ENCODE assay signal across 27 mouse cellular contexts in the genomic region with DNA sequence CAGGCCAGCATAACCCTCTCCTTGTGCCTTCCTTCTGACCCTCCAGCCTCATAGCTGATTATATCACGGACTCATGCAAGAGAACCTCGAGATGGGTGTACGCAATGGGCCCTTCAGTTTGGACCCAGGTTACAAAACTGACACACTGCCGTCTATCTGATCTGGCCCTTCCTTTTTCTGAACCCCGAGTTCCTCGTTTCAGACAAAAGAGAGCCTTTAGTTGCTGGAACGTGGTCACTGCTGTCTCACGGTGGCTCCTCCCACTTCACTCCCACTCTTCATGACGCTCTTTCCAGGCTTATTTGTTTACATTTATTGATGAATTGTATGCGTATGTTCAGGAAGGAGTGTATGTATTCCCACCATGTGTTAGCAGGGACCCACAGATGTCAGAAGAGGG. TPM values are rescaled to one million over a fixed set of nuclear protein-coding genes. Genes with fewer than 3 reads are reported as not detected.
A peak's percentile ranks its signal among the peaks of the same experiment; 100 is the strongest.
DNase-seq lines count a peak whose midpoint lies in the region; ATAC-seq and TF ChIP-seq lines count a peak whose summit lies in the region.
"Had no signal": no experiment of that assay in that cellular context is flagged by ENCODE, and none has a peak within 500 bp of the region (broad histone marks: within the 10 kb centered on the region; RNA-seq: fewer than 3 reads in every experiment).

No protein-coding gene starts in this region.

- TF ChIP-seq CTCF in liver, postnatal 0 days (IDR thresholded peaks at IDR 0.05; ENCODE audit: low read depth): no peak
- no peak for TF ChIP-seq CTCF in MEL (IDR thresholded peaks at IDR 0.05 in 2 of 3, conservative IDR thresholded peaks at IDR 0.05 in 1 of 3; ENCODE audit: control insufficient read depth in 1 of 3, insufficient read depth in 1 of 3, low read depth in 2 of 3, low read length in 3 of 3, poor library complexity in 1 of 3, severe bottlenecking in 1 of 3)

- no peak overlapping the region for H3K4me3 ChIP-seq in liver, postnatal 0 days (ENCODE audit: low read depth, low read length)
- peak overlapping the region; percentile 1 to 42; a peak in 3 of 4 replicates for H3K4me3 ChIP-seq in MEL (ENCODE audit: control insufficient read depth in 1 of 2, insufficient read depth in 1 of 2, low read depth in 2 of 2, low read length in 2 of 2)
- H3K4me3 ChIP-seq in midbrain, embryonic 10.5 days: no peak overlapping the region
- H3K4me3 ChIP-seq: embryonic facial prominence, embryonic 13.5 days; erythroblast, embryonic 14.5 days; gastrocnemius, adult 2 months; hindbrain, embryonic 10.5 days; kidney, embryonic 15.5 days; midbrain, embryonic 15.5 days; myocyte had no signal

- no peaks in the 10 kb centered on the region for H3K9me3 ChIP-seq in liver, postnatal 0 days (ENCODE audit: low read length)
- no peaks in the 10 kb centered on the region for H3K9me3 ChIP-seq in MEL (replicated peaks; ENCODE audit: insufficient read depth, low read length)
- H3K9me3 ChIP-seq in midbrain, embryonic 10.5 days (replicated peaks): no peaks in the 10 kb centered on the region
- H3K9me3 ChIP-seq: embryonic facial prominence, embryonic 13.5 days; hindbrain, embryonic 10.5 days; kidney, embryonic 15.5 days; midbrain, embryonic 15.5 days had no signal

- ATAC-seq in liver, postnatal 0 days: no peak
- peak; percentile 95 for ATAC-seq in granulocyte monocyte progenitor cell, adult 5-6 weeks (replicated peaks; ENCODE audit: poor library complexity, severe bottlenecking)
- peak; percentile 82 for ATAC-seq in monocyte, adult 5-6 weeks (replicated peaks; ENCODE audit: insufficient number of reproducible peaks, low FRiP score, low TSS enrichment, poor library complexity, severe bottlenecking)
- ATAC-seq: forebrain, embryonic 14.5 days; hindbrain, embryonic 16.5 days; intestine, embryonic 16.5 days; midbrain, embryonic 15.5 days had no signal

- no peaks in the 10 kb centered on the region for H3K4me1 ChIP-seq in liver, postnatal 0 days (ENCODE audit: insufficient read depth)
- H3K4me1 ChIP-seq in MEL (ENCODE audit: control insufficient read depth in 1 of 2, insufficient read depth in 2 of 2, low read length in 2 of 2): peaks cover 2 to 6% of the 10 kb centered on the region in 2 experiments
- no peaks in the 10 kb centered on the region for H3K4me1 ChIP-seq in midbrain, embryonic 10.5 days
- H3K4me1 ChIP-seq: embryonic facial prominence, embryonic 13.5 days; hindbrain, embryonic 10.5 days; midbrain, embryonic 15.5 days had no signal

- no peak overlapping the region for H3K4me2 ChIP-seq in liver, postnatal 0 days (ENCODE audit: low read depth, low read length)
- H3K4me2 ChIP-seq: embryonic facial prominence, embryonic 13.5 days; heart, embryonic 11.5 days; kidney, embryonic 15.5 days; midbrain, embryonic 15.5 days had no signal

- no peaks in the 10 kb centered on the region for H3K36me3 ChIP-seq in liver, postnatal 0 days (replicated peaks; ENCODE audit: insufficient read depth, low read length)
- peaks cover 0 to 8% of the 10 kb centered on the region in 2 experiments; a peak in 2 of 4 replicates for H3K36me3 ChIP-seq in MEL (ENCODE audit: control insufficient read depth in 1 of 2, insufficient read depth in 2 of 2, low read length in 2 of 2)
- H3K36me3 ChIP-seq in midbrain, embryonic 10.5 days: no peaks in the 10 kb centered on the region
- H3K36me3 ChIP-seq: embryonic facial prominence, embryonic 13.5 days; hindbrain, embryonic 10.5 days; kidney, embryonic 15.5 days; midbrain, embryonic 15.5 days had no signal

- H3K27ac ChIP-seq in liver, postnatal 0 days (ENCODE audit: low read depth): 0 out of 2 replicates have a peak overlapping the region, but pooled peaks have one; percentile 30
- no peak overlapping the region for H3K27ac ChIP-seq in MEL (ENCODE audit: control insufficient read depth, low read depth, low read length)
- no peak overlapping the region for H3K27ac ChIP-seq in midbrain, embryonic 10.5 days (replicated peaks)
- H3K27ac ChIP-seq: embryonic facial prominence, embryonic 13.5 days; gastrocnemius, adult 2 months; hindbrain, embryonic 10.5 days; kidney, embryonic 15.5 days; midbrain, embryonic 15.5 days had no signal

- no peaks in the 10 kb centered on the region for H3K27me3 ChIP-seq in liver, postnatal 0 days (ENCODE audit: insufficient read depth, low read length)
- H3K27me3 ChIP-seq in MEL (ENCODE audit: control insufficient read depth in 1 of 2, insufficient read depth in 2 of 2, low read length in 2 of 2): no peaks in the 10 kb centered on the region
- H3K27me3 ChIP-seq in midbrain, embryonic 10.5 days (ENCODE audit: low read depth, poor library complexity, severe bottlenecking): no peaks in the 10 kb centered on the region
- H3K27me3 ChIP-seq: CH12.LX; embryonic facial prominence, embryonic 13.5 days; kidney, embryonic 15.5 days; midbrain, embryonic 15.5 days had no signal

- TF ChIP-seq RAD21 in MEL (IDR thresholded peaks at IDR 0.05; ENCODE audit: low read depth, low read length): no peak

- TF ChIP-seq EP300 in liver, postnatal 0 days (IDR thresholded peaks at IDR 0.05; ENCODE audit: low read depth): no peak
- TF ChIP-seq EP300 in MEL (IDR thresholded peaks at IDR 0.05; ENCODE audit: low read depth in 1 of 2, low read length in 2 of 2): 0 out of 4 replicates have a peak, but pooled peaks of 1 of the 2 experiments have one; percentile 30

- no peak for DNase-seq in liver, postnatal 0 days
- no peak for DNase-seq in liver
- peak; percentile 64 for DNase-seq in MEL (ENCODE audit: low read depth, low spot score)
- DNase-seq in midbrain, embryonic 10.5 days (ENCODE audit: low spot score): no peak
- DNase-seq in MN1 (ENCODE audit: low spot score): no peak
- DNase-seq in natural killer cell, adult 2 months (ENCODE audit: low spot score in 2 of 2): no peak
- DNase-seq: adrenal gland, postnatal 25 days; B cell, adult 2 months; cerebellum, adult 11-12 months; cerebellum, postnatal 10 days; gastrocnemius, adult 2 months; kidney, postnatal 36 days; thymus, adult 18-20 months; thymus, postnatal 36 days had no signal

- whole genome bisulfite sequencing in liver, postnatal 0 days (ENCODE audit: insufficient replicate concordance): 32% methylated on average over 10 of the region's 10 CpGs
- 69% methylated on average over 10 of the region's 10 CpGs for WGBS in midbrain, embryonic 10.5 days

- H3K9ac ChIP-seq in liver, postnatal 0 days (replicated peaks): no peak overlapping the region
- peak overlapping the region; percentile 42 for H3K9ac ChIP-seq in MEL (ENCODE audit: control insufficient read depth, low read depth, low read length, poor library complexity, severe bottlenecking)
- H3K9ac ChIP-seq: embryonic facial prominence, embryonic 13.5 days; kidney, embryonic 15.5 days; midbrain, embryonic 15.5 days had no signal

- TF ChIP-seq POLR2A in MEL (IDR thresholded peaks at IDR 0.05; ENCODE audit: control insufficient read depth in 1 of 2, insufficient read depth in 1 of 2, low read depth in 1 of 2, low read length in 2 of 2, poor library complexity in 1 of 2): no peak

- H3K79me2 ChIP-seq in MEL (ENCODE audit: control insufficient read depth, insufficient read depth, low read length, poor library complexity): no peaks in the 10 kb centered on the region

RNA-seq across cellular contexts. Expression of a gene that starts 7.9 kb away (rescaled TPM):
- polyA plus RNA-seq in liver, postnatal 0 days (2015; fragmentation: Nextera tagmentation; extraction: Ambion mirVana): 17.9 and 18.1 TPM in 2 replicates
- total RNA-seq in MEL (2012; rRNA removed): 5.3 and 7.9 TPM in 2 replicates
- 10 to 100 TPM in 1 of 2 experiments, not detected in 1; 13.3 TPM for polyA plus RNA-seq in MEL (2012; ENCODE audit: insufficient read depth in 1 of 2, insufficient read length in 2 of 2, low read depth in 1 of 2, low replicate concordance in 2 of 2, missing spikeins in 1 of 2)
- 18.7 and 23.0 TPM in 2 replicates for total RNA-seq in granulocyte monocyte progenitor cell, adult 5-6 weeks (2014; fragmentation: Nextera tagmentation)
- 17.2 and 18.3 TPM in 2 replicates for total RNA-seq in granulocyte monocyte progenitor cell, adult 5-6 weeks (2017)
- total RNA-seq in monocyte, adult 5-6 weeks (2017): 27.9 to 116 TPM (median 103 TPM) in 3 replicates
- polyA plus RNA-seq in midbrain, embryonic 10.5 days (2016; fragmentation: Nextera tagmentation; extraction: Ambion mirVana): 47.2 and 54.3 TPM in 2 replicates

RNA-seq across cellular contexts. Expression of a gene that starts 24.9 kb away (rescaled TPM):
- 3.8 and 4.2 TPM in 2 replicates for polyA plus RNA-seq in liver, postnatal 0 days (2015; fragmentation: Nextera tagmentation; extraction: Ambion mirVana)
- total RNA-seq in MEL (2012; rRNA removed): 8.7 and 9.2 TPM in 2 replicates
- polyA plus RNA-seq in MEL (2012; ENCODE audit: insufficient read depth in 1 of 2, insufficient read length in 2 of 2, low read depth in 1 of 2, low replicate concordance in 2 of 2, missing spikeins in 1 of 2): 10 to 100 TPM in 1 of 2 experiments, not detected in 1; 20.0 TPM
- 13.8 and 17.8 TPM in 2 replicates for total RNA-seq in granulocyte monocyte progenitor cell, adult 5-6 weeks (2014; fragmentation: Nextera tagmentation)
- 6.4 and 7.9 TPM in 2 replicates for total RNA-seq in granulocyte monocyte progenitor cell, adult 5-6 weeks (2017)
- 6.4 to 12.2 TPM (median 9.2 TPM) in 3 replicates for total RNA-seq in monocyte, adult 5-6 weeks (2017)
- polyA plus RNA-seq in midbrain, embryonic 10.5 days (2016; fragmentation: Nextera tagmentation; extraction: Ambion mirVana): 16.1 and 18.8 TPM in 2 replicates

RNA-seq across cellular contexts. Expression of a gene that starts 26.0 kb away (rescaled TPM):
- 11.1 and 11.9 TPM in 2 replicates for polyA plus RNA-seq in liver, postnatal 0 days (2015; fragmentation: Nextera tagmentation; extraction: Ambion mirVana)
- 25.0 and 26.1 TPM in 2 replicates for total RNA-seq in MEL (2012; rRNA removed)
- 10 to 100 TPM in 1 of 2 experiments, not detected in 1; 62.2 TPM for polyA plus RNA-seq in MEL (2012; ENCODE audit: insufficient read depth in 1 of 2, insufficient read length in 2 of 2, low read depth in 1 of 2, low replicate concordance in 2 of 2, missing spikeins in 1 of 2)
- total RNA-seq in granulocyte monocyte progenitor cell, adult 5-6 weeks (2014; fragmentation: Nextera tagmentation): 18.9 and 21.0 TPM in 2 replicates
- 9.7 and 13.8 TPM in 2 replicates for total RNA-seq in granulocyte monocyte progenitor cell, adult 5-6 weeks (2017)
- 7.9 to 22.4 TPM (median 9.8 TPM) in 3 replicates for total RNA-seq in monocyte, adult 5-6 weeks (2017)
- polyA plus RNA-seq in midbrain, embryonic 10.5 days (2016; fragmentation: Nextera tagmentation; extraction: Ambion mirVana): 59.2 and 62.9 TPM in 2 replicates

RNA-seq across cellular contexts. Expression of a gene that starts 26.3 kb away (rescaled TPM):
- 188 and 198 TPM in 2 replicates for polyA plus RNA-seq in liver, postnatal 0 days (2015; fragmentation: Nextera tagmentation; extraction: Ambion mirVana)
- total RNA-seq in MEL (2012; rRNA removed): 217 and 231 TPM in 2 replicates
- polyA plus RNA-seq in MEL (2012; ENCODE audit: insufficient read depth in 1 of 2, insufficient read length in 2 of 2, low read depth in 1 of 2, low replicate concordance in 2 of 2, missing spikeins in 1 of 2): 100 to 1,000 TPM in 1 of 2 experiments, not detected in 1; 375 TPM
- total RNA-seq in granulocyte monocyte progenitor cell, adult 5-6 weeks (2014; fragmentation: Nextera tagmentation): 223 and 277 TPM in 2 replicates
- 211 and 270 TPM in 2 replicates for total RNA-seq in granulocyte monocyte progenitor cell, adult 5-6 weeks (2017)
- total RNA-seq in monocyte, adult 5-6 weeks (2017): 296 to 345 TPM (median 318 TPM) in 3 replicates
- polyA plus RNA-seq in midbrain, embryonic 10.5 days (2016; fragmentation: Nextera tagmentation; extraction: Ambion mirVana): 379 and 381 TPM in 2 replicates

RNA-seq across cellular contexts. Expression of a gene that starts 37.4 kb away (rescaled TPM):
- polyA plus RNA-seq in liver, postnatal 0 days (2015; fragmentation: Nextera tagmentation; extraction: Ambion mirVana): 0.38 and 0.83 TPM in 2 replicates
- total RNA-seq in MEL (2012; rRNA removed): 4.1 and 5.7 TPM in 2 replicates
- polyA plus RNA-seq in MEL (2012; ENCODE audit: insufficient read depth in 1 of 2, insufficient read length in 2 of 2, low read depth in 1 of 2, low replicate concordance in 2 of 2, missing spikeins in 1 of 2): 10 to 100 TPM in 1 of 2 experiments, not detected in 1; 11.2 TPM
- 1.5 and 3.1 TPM in 2 replicates for total RNA-seq in granulocyte monocyte progenitor cell, adult 5-6 weeks (2014; fragmentation: Nextera tagmentation)
- total RNA-seq in granulocyte monocyte progenitor cell, adult 5-6 weeks (2017): 0.26 and 1.8 TPM in 2 replicates
- total RNA-seq in monocyte, adult 5-6 weeks (2017): 12.9 to 26.5 TPM (median 15.3 TPM) in 3 replicates
- 5.9 and 6.7 TPM in 2 replicates for polyA plus RNA-seq in midbrain, embryonic 10.5 days (2016; fragmentation: Nextera tagmentation; extraction: Ambion mirVana)

Comparison
In these comparisons a context has a peak if more than half of its experiments do, and no peak if none do; other contexts are left out.
1. H3K4me3 ChIP-seq: peak in MEL (2 of 2); none in liver, postnatal 0 days (single experiment) and midbrain, embryonic 10.5 days (single experiment).